28 mouse cellular contexts compared by ENCODE assay signal in the genomic region with DNA sequence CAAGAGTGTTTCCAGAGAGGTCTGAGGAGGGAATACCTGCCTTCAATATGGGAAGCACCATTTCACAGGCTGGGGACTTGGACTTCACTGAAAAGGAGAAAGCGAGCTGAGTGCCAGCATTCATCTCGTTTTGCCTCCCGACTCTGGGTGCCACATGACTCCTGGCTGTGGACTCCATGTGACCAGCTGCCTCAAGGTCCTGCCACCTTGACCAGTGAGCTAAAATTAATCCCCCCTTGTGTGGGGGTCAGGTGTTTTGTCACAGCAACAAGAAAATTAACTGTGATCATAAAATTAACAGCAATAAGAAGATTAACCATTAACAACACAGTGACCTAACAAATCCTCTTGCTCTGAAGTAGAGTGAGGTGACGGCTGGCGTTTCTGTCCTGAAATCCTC.
DNase-seq lines count a peak whose midpoint lies in the region; ATAC-seq and TF ChIP-seq lines count a peak whose summit lies in the region.
"Had no signal": no experiment of that assay in that cellular context is flagged by ENCODE, and none has a peak within 500 bp of the region (broad histone marks: within the 10 kb centered on the region; RNA-seq: fewer than 3 reads in every experiment).

No protein-coding gene starts in this region.

- no peaks in the 10 kb centered on the region for H3K9me3 ChIP-seq in hindbrain, embryonic 13.5 days
- no peaks in the 10 kb centered on the region for H3K9me3 ChIP-seq in hindbrain, postnatal 0 days (ENCODE audit: low read length)
- no peaks in the 10 kb centered on the region for H3K9me3 ChIP-seq in kidney, embryonic 15.5 days (replicated peaks)
- H3K9me3 ChIP-seq: embryonic facial prominence, embryonic 13.5 days; embryonic facial prominence, embryonic 15.5 days; forebrain, embryonic 10.5 days; forebrain, embryonic 12.5 days had no signal

- WGBS in hindbrain, embryonic 13.5 days: 78% methylated on average over 5 of the region's 5 CpGs
- 64% methylated on average over 5 of the region's 5 CpGs for WGBS in hindbrain, postnatal 0 days
- 68% methylated on average over 5 of the region's 5 CpGs for WGBS in kidney, embryonic 15.5 days

- H3K9ac ChIP-seq in hindbrain, embryonic 13.5 days: no peak overlapping the region
- H3K9ac ChIP-seq in hindbrain, postnatal 0 days (replicated peaks; ENCODE audit: low read length): no peak overlapping the region
- no peak overlapping the region for H3K9ac ChIP-seq in kidney, embryonic 15.5 days
- H3K9ac ChIP-seq: embryonic facial prominence, embryonic 13.5 days; embryonic facial prominence, embryonic 15.5 days; forebrain, embryonic 12.5 days had no signal

- ATAC-seq in hindbrain, embryonic 13.5 days (ENCODE audit: low FRiP score): no peak
- ATAC-seq in hindbrain, postnatal 0 days: no peak
- ATAC-seq in kidney, embryonic 15.5 days (replicated peaks; ENCODE audit: low FRiP score): no peak
- ATAC-seq: activated CD4-positive, CD25-positive, alpha-beta regulatory T cell, adult 4 months; CD4-positive, CD25-positive, alpha-beta regulatory T cell, adult 4 months; forebrain, embryonic 14.5 days; Patski had no signal

- H3K27ac ChIP-seq in hindbrain, embryonic 13.5 days: 0 out of 2 replicates have a peak overlapping the region, but pooled peaks have one; percentile 42
- no peak overlapping the region for H3K27ac ChIP-seq in hindbrain, postnatal 0 days
- H3K27ac ChIP-seq in kidney, embryonic 15.5 days: no peak overlapping the region
- H3K27ac ChIP-seq: embryonic facial prominence, embryonic 13.5 days; embryonic facial prominence, embryonic 15.5 days; forebrain, embryonic 10.5 days; forebrain, embryonic 12.5 days had no signal

- TF ChIP-seq CTCF in hindbrain, postnatal 0 days (IDR thresholded peaks at IDR 0.05; ENCODE audit: low read depth): no peak

- H3K4me2 ChIP-seq in hindbrain, embryonic 13.5 days: no peak overlapping the region
- no peak overlapping the region for H3K4me2 ChIP-seq in hindbrain, postnatal 0 days (ENCODE audit: low read depth, low read length)
- H3K4me2 ChIP-seq in kidney, embryonic 15.5 days: no peak overlapping the region
- H3K4me2 ChIP-seq: embryonic facial prominence, embryonic 13.5 days; embryonic facial prominence, embryonic 15.5 days; forebrain, embryonic 12.5 days had no signal

- DNase-seq in hindbrain, postnatal 0 days (ENCODE audit: low spot score): no peak
- DNase-seq in kidney, adult 18-20 months: peak; percentile 23
- peak; percentile 39 to 44 for DNase-seq in kidney, adult 8-10 months
- no peak for DNase-seq in kidney, postnatal 4 days
- peak; percentile 39 to 66 for DNase-seq in kidney, postnatal 25 days
- DNase-seq in kidney, postnatal 10 days: no peak
- DNase-seq: adrenal gland, adult 8-10 months; adrenal gland, postnatal 14 days; adrenal gland, postnatal 36 days; B cell, adult 2 months; cerebellum, adult 11-12 months; cerebellum, adult 2 months; cerebellum, adult 9-10 months; cerebellum, postnatal 10 days; cerebellum, postnatal 25 days had no signal

- H3K4me3 ChIP-seq in hindbrain, embryonic 13.5 days: no peak overlapping the region
- H3K4me3 ChIP-seq in hindbrain, postnatal 0 days (ENCODE audit: low read length): no peak overlapping the region
- no peak overlapping the region for H3K4me3 ChIP-seq in kidney, embryonic 15.5 days (replicated peaks)
- H3K4me3 ChIP-seq: embryonic facial prominence, embryonic 13.5 days; embryonic facial prominence, embryonic 15.5 days; erythroblast, embryonic 14.5 days; forebrain, embryonic 10.5 days; forebrain, embryonic 12.5 days had no signal

- H3K36me3 ChIP-seq in hindbrain, embryonic 13.5 days: no peaks in the 10 kb centered on the region
- H3K36me3 ChIP-seq in hindbrain, postnatal 0 days (ENCODE audit: insufficient read depth, low read length): no peaks in the 10 kb centered on the region
- no peaks in the 10 kb centered on the region for H3K36me3 ChIP-seq in kidney, embryonic 15.5 days
- H3K36me3 ChIP-seq: embryonic facial prominence, embryonic 13.5 days; embryonic facial prominence, embryonic 15.5 days; forebrain, embryonic 10.5 days; forebrain, embryonic 12.5 days; G1E had no signal

- H3K27me3 ChIP-seq in hindbrain, embryonic 13.5 days: no peaks in the 10 kb centered on the region
- no peaks in the 10 kb centered on the region for H3K27me3 ChIP-seq in hindbrain, postnatal 0 days (ENCODE audit: insufficient read depth, low read length)
- peaks cover 4% of the 10 kb centered on the region; the same call in 1 of the 2 replicates for H3K27me3 ChIP-seq in kidney, embryonic 15.5 days
- H3K27me3 ChIP-seq: CH12.LX; embryonic facial prominence, embryonic 15.5 days; forebrain, embryonic 12.5 days had no signal

- H3K4me1 ChIP-seq in hindbrain, embryonic 13.5 days (replicated peaks): peaks cover 15% of the 10 kb centered on the region
- peaks cover 8% of the 10 kb centered on the region; the same call in 1 of the 2 replicates for H3K4me1 ChIP-seq in hindbrain, postnatal 0 days (ENCODE audit: insufficient read depth, low read length)
- peaks cover 4% of the 10 kb centered on the region for H3K4me1 ChIP-seq in kidney, embryonic 15.5 days
- H3K4me1 ChIP-seq: embryonic facial prominence, embryonic 13.5 days; embryonic facial prominence, embryonic 15.5 days had no signal

Comparison
In these comparisons a context has a peak if more than half of its experiments do, and no peak if none do; other contexts are left out.
1. DNase-seq: peak in kidney, adult 18-20 months (single experiment), kidney, adult 8-10 months (2 of 2) and kidney, postnatal 25 days (2 of 2); none in hindbrain, postnatal 0 days (single experiment), kidney, postnatal 4 days (0 of 2) and kidney, postnatal 10 days (single experiment).